Mouse (Mus musculus) ES-Bruce4 (cell line): ENCODE measurements around the gene Gpr34. TPM values are rescaled to one million over a fixed set of nuclear protein-coding genes. Genes with fewer than 3 reads are reported as not detected.

Source experiments
- H3K27ac ChIP-seq: 2 replicates; pipeline ENCODE4 v1.5.1; 2012; ENCODE audit warnings: low read length, inconsistent platforms; ENCODE audit not compliant: insufficient read depth
- H3K27me3 ChIP-seq: 2 replicates; pipeline ENCODE4 v1.6.1; 2012; ENCODE audit warnings: mild to moderate bottlenecking, low read length, inconsistent platforms; ENCODE audit not compliant: control insufficient read depth, poor library complexity, insufficient read depth, severe bottlenecking
- H3K36me3 ChIP-seq: 2 replicates; pipeline ENCODE4 v1.6.1; 2012; ENCODE audit warnings: inconsistent platforms, mild to moderate bottlenecking, low read length, moderate library complexity; ENCODE audit not compliant: control insufficient read depth, poor library complexity, insufficient read depth, severe bottlenecking
- H3K4me1 ChIP-seq: one replicate; pipeline ENCODE4 v1.8.1; 2011; ENCODE audit warnings: low read length; ENCODE audit not compliant: control insufficient read depth, insufficient read depth
- H3K4me3 ChIP-seq: 2 replicates; pipeline ENCODE4 v1.5.1; 2011; ENCODE audit warnings: low read depth, mild to moderate bottlenecking, low read length
- H3K9ac ChIP-seq: 2 replicates; pipeline ENCODE4 v1.6.1; 2012; ENCODE audit warnings: low read depth, mild to moderate bottlenecking, inconsistent platforms; ENCODE audit not compliant: poor library complexity, severe bottlenecking
- H3K9me3 ChIP-seq: replicated peaks from 2 replicates; pipeline ENCODE4 v1.6.1; 2012; ENCODE audit warnings: mild to moderate bottlenecking, low read length, inconsistent platforms; ENCODE audit not compliant: control insufficient read depth, poor library complexity, insufficient read depth, severe bottlenecking
- CTCF ChIP-seq: IDR thresholded peaks from one replicate; pipeline ENCODE4 v1.8.1; 2011; ENCODE audit warnings: low read depth, low read length
- EP300 ChIP-seq: IDR thresholded peaks from 2 replicates; pipeline ENCODE4 v1.6.1; 2011; ENCODE audit warnings: low read depth, low read length; ENCODE audit not compliant: insufficient read depth
- POLR2A ChIP-seq: IDR thresholded peaks from one replicate; pipeline ENCODE4 v1.8.1; 2011; ENCODE audit warnings: low read length; ENCODE audit not compliant: insufficient read depth
- polyA plus RNA-seq: library from polyadenylated mRNA; stranded (reverse); fragments of >200 nt; gene quantifications from 2 replicates; pipeline ENCODE4 v1.2.4, GENCODE M21; 2011; ENCODE audit warnings: low read depth; ENCODE audit not compliant: missing spikeins, insufficient read depth, insufficient read length

Gpr34 gene
- polyA plus RNA-seq, result not detected in 2 replicates

GRCm38 (mm10) chrX:13631599-13632283 is at the start of gene Gpr34:
Gene Gpr34, plus strand, starts transcription at chrX:13632089.
- no peak within 1 kb of the TSS for H3K27ac ChIP-seq
- H3K4me3 ChIP-seq, result no peak within 1 kb of the TSS

GRCm38 (mm10) chrX:13599373-13599772 is 32.5 kb upstream of the Gpr34 start:
- Histone ChIP-seq H3K9ac (no peak overlapping the region), H3K4me3 (no peak overlapping the region), H3K9me3 (no peaks in the 10 kb centered on the region), H3K27me3 (no peaks in the 10 kb centered on the region), H3K36me3 (no peaks in the 10 kb centered on the region), H3K4me1 (no peaks in the 10 kb centered on the region), H3K27ac (no peak overlapping the region)
- TF ChIP-seq EP300 (no peak), CTCF (no peak), POLR2A (no peak)

More at GRCm38 (mm10) chrX:13631599-13632283, at the start of gene Gpr34:
- Histone ChIP-seq H3K9me3 (no peaks in the 10 kb centered on the region), H3K9ac (no peak within 1 kb of the TSS), H3K27me3 (no peaks in the 10 kb centered on the region), H3K36me3 (no peaks in the 10 kb centered on the region), H3K4me1 (no peaks in the 10 kb centered on the region)
- TF ChIP-seq CTCF, result no peak
- no peak for TF ChIP-seq EP300
- TF ChIP-seq POLR2A, result no peak

- H3K9ac ChIP-seq, result no peak overlapping the region
- no peaks in the 10 kb centered on the region for H3K27me3 ChIP-seq
- no peaks in the 10 kb centered on the region for H3K36me3 ChIP-seq
- H3K9me3 ChIP-seq, result no peaks in the 10 kb centered on the region
- no peaks in the 10 kb centered on the region for H3K4me1 ChIP-seq
- no peak overlapping the region for H3K4me3 ChIP-seq
- TF ChIP-seq POLR2A (no peak), CTCF (no peak), EP300 (no peak)
- no peak overlapping the region for H3K27ac ChIP-seq
Measured at GRCm38 (mm10) chrX:13599966-13600365, 31.9 kb upstream of the Gpr34 start.

DNA sequence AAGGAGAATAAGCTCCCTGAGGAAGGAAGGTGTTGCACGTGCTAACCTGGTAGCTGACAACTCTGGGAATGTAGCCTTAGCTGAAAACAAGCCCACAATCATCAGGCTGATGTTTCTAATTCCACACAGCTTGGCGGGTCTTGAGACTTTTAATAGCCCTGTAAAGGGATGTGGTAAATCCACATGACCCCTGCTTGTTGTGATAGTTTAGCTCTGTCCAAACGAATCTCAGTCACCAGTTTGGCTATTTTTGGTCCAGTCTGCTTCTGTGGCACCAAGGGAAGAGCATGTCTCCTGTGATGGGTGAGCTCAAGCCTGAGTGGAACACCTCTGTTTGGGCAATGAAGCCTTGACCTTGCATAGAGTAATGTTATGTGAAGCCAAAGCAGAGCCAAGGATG is 25.1 kb upstream of the Gpr34 start:
- H3K36me3 ChIP-seq, result no peaks in the 10 kb centered on the region
- TF ChIP-seq POLR2A (no peak), CTCF (no peak)
- H3K9me3 ChIP-seq, result no peaks in the 10 kb centered on the region
- H3K27me3 ChIP-seq, result no peaks in the 10 kb centered on the region
- H3K4me3 ChIP-seq, result no peak overlapping the region
- H3K4me1 ChIP-seq, result no peaks in the 10 kb centered on the region
- no peak overlapping the region for H3K27ac ChIP-seq
- H3K9ac ChIP-seq, result no peak overlapping the region

GRCm38 (mm10) chrX:13607752-13608151 is 24.1 kb upstream of the Gpr34 start:
- no peak overlapping the region for H3K27ac ChIP-seq
- H3K9me3 ChIP-seq, result no peaks in the 10 kb centered on the region
- H3K36me3 ChIP-seq, result no peaks in the 10 kb centered on the region
- no peak overlapping the region for H3K9ac ChIP-seq
- H3K27me3 ChIP-seq, result no peaks in the 10 kb centered on the region
- H3K4me1 ChIP-seq, result no peaks in the 10 kb centered on the region
- TF ChIP-seq EP300 (no peak), POLR2A (no peak), CTCF (no peak)
- no peak overlapping the region for H3K4me3 ChIP-seq

DNA sequence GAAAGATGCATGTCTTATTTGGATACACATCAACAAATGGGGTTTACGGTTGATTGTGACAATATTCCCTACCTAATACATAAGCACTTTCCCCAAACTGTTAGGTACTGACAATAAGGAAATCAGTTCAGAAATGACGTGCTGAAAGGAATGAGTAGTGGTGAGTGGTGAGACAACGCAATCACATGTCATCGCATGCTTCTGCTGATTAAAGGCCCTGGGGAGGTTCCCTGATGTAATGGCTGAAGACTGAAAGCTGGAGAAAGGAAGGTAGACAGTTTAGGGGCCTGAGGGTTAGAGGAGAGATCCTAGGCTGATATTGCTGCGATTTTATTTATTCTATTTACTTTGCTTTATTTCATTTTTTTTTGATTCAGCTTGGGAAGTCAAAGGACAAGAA is 20.8 kb upstream of the Gpr34 start:
- TF ChIP-seq POLR2A (no peak), EP300 (no peak), CTCF (no peak)

More for the DNA sequence above, 20.8 kb upstream of the Gpr34 start:
- Histone ChIP-seq H3K27me3 (no peaks in the 10 kb centered on the region), H3K9ac (no peak overlapping the region), H3K4me3 (no peak overlapping the region), H3K4me1 (no peaks in the 10 kb centered on the region), H3K27ac (no peak overlapping the region), H3K9me3 (no peaks in the 10 kb centered on the region), H3K36me3 (no peaks in the 10 kb centered on the region)
